Mouse (Mus musculus): ENCODE data around the gene Sept11.
A peak's percentile ranks its signal among the peaks of the same experiment; 100 is the strongest.

Gene Sept11

GRCm38 (mm10) chr5:93092857-93093622 lies at the start of gene Sept11:
TSS of gene Sept11 (plus strand) at chr5:93093437.
- DNase-seq (ENCODE audit: low spot score in 2 of 2) = peak; percentile 95

GRCm38 (mm10) chr5:93043688-93044583 lies 49.3 kb upstream of the Sept11 start:
- DNase-seq (ENCODE audit: low spot score in 2 of 2) = no peak

- DNase-seq (ENCODE audit: low spot score in 2 of 2) = peak in 1 of 2 experiments; percentile 34
Observed at GRCm38 (mm10) chr5:93044584-93045370, 48.5 kb upstream of the Sept11 start, which contains the start of gene Sowahb. TSS of gene Sowahb (minus strand) at chr5:93045022.

GRCm38 (mm10) chr5:93045371-93045714 lies 47.9 kb upstream of the Sept11 start:
- DNase-seq (ENCODE audit: low spot score in 2 of 2) = no peak

DNA sequence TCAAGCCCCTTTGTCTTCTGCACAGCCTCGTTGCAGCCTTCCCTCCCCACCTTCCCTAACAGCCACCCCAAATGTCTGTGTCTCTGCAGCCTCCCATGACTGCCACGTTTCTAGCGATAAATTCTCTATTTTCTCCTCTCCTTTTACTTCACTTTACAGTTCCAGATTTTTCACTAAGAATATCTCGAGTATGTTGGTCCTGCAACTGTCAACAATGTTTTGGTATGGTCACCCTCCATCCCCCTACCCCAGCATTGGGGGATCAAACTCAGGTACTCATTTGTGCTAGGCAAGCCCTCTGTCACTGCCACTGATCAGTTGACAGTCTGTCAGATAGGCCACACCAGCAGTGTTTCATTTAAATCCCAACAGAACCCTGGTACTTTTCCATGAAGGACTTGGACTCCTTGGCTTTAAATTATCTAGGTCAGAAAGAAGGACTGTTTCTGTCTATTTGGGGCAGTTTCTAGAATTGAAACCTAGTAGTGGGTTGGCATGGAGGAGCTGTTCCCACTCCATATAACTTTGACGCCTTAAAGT lies 46.9 kb upstream of the Sept11 start:
- DNase-seq (ENCODE audit: low spot score in 2 of 2) = no peak

DNA sequence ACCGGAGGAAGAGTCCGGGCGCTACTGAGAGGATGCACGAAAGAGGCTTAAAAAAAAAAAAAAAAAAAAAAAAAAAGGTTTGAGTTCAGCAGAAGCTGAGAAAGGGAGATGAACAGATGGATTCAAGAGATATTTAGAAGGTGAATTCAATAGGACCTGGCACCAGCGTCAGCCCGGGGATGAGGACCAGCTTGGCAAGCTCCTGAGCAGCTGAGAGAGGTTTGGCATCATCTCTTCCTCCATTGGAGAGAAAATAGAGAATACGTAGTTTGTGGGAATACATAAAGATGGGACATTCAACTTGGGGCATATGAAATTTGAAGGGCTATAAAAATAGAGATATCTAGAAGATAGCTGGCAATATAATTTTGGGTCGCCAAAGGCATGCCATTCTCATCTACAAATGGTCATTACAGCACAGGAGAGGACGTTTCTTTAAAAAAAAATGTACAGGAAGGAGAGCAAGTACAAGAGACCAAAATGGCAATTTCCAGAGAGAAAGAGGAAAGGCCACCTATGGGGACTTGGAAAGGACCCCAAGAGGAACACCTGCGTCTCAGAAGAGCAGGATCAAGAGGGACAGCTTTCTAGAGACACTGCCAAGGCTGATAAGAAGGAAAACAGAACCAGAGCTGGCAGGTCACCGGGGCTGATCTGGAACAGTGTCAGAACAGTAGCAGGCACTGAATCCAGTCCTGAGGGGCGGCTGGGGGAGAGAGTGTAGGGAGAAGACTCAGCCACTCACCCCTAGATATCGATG lies 44.6 kb upstream of the Sept11 start:
- DNase-seq (ENCODE audit: low spot score in 2 of 2) = no peak

- DNase-seq (ENCODE audit: low spot score in 2 of 2) = no peak
Observed at GRCm38 (mm10) chr5:93049971-93050370, 43.3 kb upstream of the Sept11 start.

GRCm38 (mm10) chr5:93051041-93051440 lies 42.2 kb upstream of the Sept11 start:
- DNase-seq (ENCODE audit: low spot score in 2 of 2) = no peak

GRCm38 (mm10) chr5:93051951-93052350 lies 41.3 kb upstream of the Sept11 start:
- no peak for DNase-seq (ENCODE audit: low spot score in 2 of 2)

- no peak for DNase-seq (ENCODE audit: low spot score in 2 of 2)
Observed at GRCm38 (mm10) chr5:93053606-93054397, 39.4 kb upstream of the Sept11 start.

DNA sequence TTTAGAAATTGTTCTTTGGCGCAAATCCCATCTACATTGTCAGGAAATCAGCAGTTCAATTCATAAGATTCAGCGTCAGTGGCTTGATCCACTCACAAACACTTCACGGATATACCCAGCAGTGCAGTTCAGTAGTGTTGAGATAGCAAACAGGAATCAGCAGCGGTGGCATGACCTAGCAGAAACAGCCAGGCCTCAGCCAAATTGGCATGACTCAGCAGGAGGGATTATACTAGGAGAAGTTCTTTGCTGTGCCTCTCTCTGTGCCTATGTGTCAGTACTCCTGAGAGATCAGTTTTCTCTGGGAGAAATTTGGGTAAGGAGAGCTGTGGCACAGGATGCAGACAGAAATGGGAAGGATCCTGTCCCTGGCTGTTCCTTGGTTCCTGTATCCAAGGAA lies 32.4 kb upstream of the Sept11 start:
- no peak for DNase-seq (ENCODE audit: low spot score in 2 of 2)

GRCm38 (mm10) chr5:93077661-93078323 lies 15.4 kb upstream of the Sept11 start:
- DNase-seq (ENCODE audit: low spot score in 2 of 2) = no peak

DNA sequence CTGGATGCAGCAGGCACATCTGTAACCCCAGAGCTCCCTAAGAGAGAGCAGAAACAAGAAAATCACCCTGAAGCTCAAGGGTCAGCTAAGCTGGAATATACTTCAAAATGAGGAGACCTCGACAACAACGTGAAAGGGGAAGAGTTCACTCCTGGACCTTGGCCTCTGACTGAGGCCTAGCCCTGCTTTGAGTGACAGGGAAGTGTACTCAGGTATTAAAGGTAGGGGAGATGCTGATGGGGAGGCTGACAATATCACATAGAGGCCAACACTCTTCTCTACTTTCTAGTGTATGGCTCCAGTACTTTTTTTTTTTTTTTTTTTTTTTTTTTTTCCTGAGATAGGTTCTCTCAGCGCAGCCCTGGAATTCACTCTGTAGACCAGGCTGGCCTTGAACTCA lies 13.6 kb upstream of the Sept11 start:
- DNase-seq (ENCODE audit: low spot score in 2 of 2) = no peak

GRCm38 (mm10) chr5:93085015-93085598 lies 8.1 kb upstream of the Sept11 start:
- no peak for DNase-seq (ENCODE audit: low spot score in 2 of 2)

DNA sequence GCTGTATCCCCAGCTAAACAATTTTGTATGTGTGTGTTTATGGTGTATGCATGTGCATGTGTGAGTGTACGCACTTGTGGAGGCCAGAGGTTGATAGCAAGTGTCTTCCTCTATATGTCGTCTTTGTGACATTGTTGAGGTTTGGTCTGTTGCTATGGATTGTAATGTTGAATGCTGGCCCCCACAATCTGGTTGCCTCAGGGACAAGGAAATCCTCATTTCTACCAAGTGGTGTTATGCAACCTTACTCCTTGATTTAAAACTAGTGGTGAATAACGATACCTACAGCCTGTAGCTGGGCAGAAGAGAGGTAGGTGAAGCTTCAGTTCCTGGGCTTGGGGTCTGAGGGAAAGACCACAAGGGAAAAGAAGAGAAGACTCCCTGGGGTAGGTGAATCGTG lies 7.3 kb upstream of the Sept11 start:
- no peak for DNase-seq (ENCODE audit: low spot score in 2 of 2)

GRCm38 (mm10) chr5:93091266-93091665 lies 2.0 kb upstream of the Sept11 start:
- no peak for DNase-seq (ENCODE audit: low spot score in 2 of 2)

DNA sequence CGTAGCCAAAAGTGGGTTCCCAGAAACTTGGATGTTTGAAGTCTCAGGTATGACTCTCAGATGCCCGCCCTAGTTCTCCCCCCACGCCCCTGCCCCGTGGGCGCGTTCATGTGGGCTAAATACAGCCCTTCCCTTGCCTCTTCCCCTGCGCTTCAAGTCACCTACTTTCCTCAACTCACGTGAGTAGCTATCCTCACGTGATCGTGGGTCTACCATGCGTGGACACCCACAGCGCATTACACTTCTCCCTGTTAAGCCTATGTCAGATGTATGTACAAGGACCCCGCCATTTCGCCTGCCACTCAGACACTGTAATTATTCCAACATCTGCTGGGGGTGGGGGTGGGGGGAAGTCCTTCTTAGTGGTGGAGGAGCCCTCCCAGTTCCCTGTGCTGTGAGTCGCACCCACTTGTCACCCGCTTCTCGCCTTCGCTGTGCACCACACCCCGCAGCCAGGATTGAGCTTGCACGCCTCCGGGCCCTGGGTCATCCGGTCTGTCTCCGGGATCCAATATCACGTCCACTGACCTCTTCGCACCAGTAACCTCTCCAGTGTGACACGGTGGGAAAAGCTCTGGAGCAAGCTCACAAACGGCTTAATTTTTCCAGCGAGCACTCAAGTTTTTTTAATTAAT lies 973 bp upstream of the Sept11 start:
- DNase-seq (ENCODE audit: low spot score in 2 of 2) = peak; percentile 21 to 28

GRCm38 (mm10) chr5:93093638-93094527 lies 646 bp downstream of the Sept11 start:
- peak; percentile 15 to 33 for DNase-seq (ENCODE audit: low spot score in 2 of 2)
